Mouse (Mus musculus) brain, embryonic 14.5 days (tissue): ENCODE measurements around the gene Ankrd26. TPM values are rescaled to one million over a fixed set of nuclear protein-coding genes. Genes with fewer than 3 reads are reported as not detected.
"Not testable (repeated sequence)": the region's sequence is repeated elsewhere in the genome, so short reads cannot be mapped to it uniquely, and the experiment has no call there.

ENCODE experiments used
- DNase-seq: peaks from one replicate; pipeline ENCODE4 v3.0.0-alpha.2; 2011; ENCODE audit warnings: low read depth
- CTCF ChIP-seq: fragments of 200-500 bp; IDR thresholded peaks from 2 replicates; pipeline ENCODE4 v1.5.1; 2012; ENCODE audit warnings: inconsistent platforms, mild to moderate bottlenecking, moderate library complexity, borderline replicate concordance; ENCODE audit not compliant: insufficient read depth, insufficient read length; ENCODE audit errors: extremely low read depth
- POLR2A ChIP-seq: fragments of 200-500 bp; IDR thresholded peaks from 2 replicates; pipeline ENCODE4 v1.6.1; 2012; ENCODE audit warnings: mild to moderate bottlenecking, inconsistent platforms, borderline replicate concordance; ENCODE audit not compliant: poor library complexity, insufficient read depth, insufficient read length, severe bottlenecking; ENCODE audit errors: extremely low read depth
- polyA plus RNA-seq: library from polyadenylated mRNA; depleted of rRNA; stranded (reverse); fragments of >200 nt; gene quantifications from 2 replicates; pipeline ENCODE4 v1.2.3, GENCODE M21; 2012

Gene Ankrd26
- polyA plus RNA-seq, 1 experiment = 11.3 TPM

GRCm38 (mm10) chr6:118561225-118561624 lies 801 bp downstream of the Ankrd26 start:
- DNase-seq = no peak
- TF ChIP-seq CTCF = no peak
- no peak for TF ChIP-seq POLR2A

GRCm38 (mm10) chr6:118538627-118539026 lies 23.4 kb downstream of the Ankrd26 start:
- no peak for DNase-seq
- no peak for TF ChIP-seq POLR2A
- no peak for TF ChIP-seq CTCF

GRCm38 (mm10) chr6:118537201-118537600 lies 24.8 kb downstream of the Ankrd26 start:
- not testable (repeated sequence) for DNase-seq

- no peak for DNase-seq
- TF ChIP-seq POLR2A = no peak
Observed at GRCm38 (mm10) chr6:118535321-118535720, 26.7 kb downstream of the Ankrd26 start.

GRCm38 (mm10) chr6:118533381-118533780 lies 28.6 kb downstream of the Ankrd26 start:
- no peak for DNase-seq
- TF ChIP-seq CTCF (no peak), POLR2A (no peak)

GRCm38 (mm10) chr6:118520668-118521067 lies 41.4 kb downstream of the Ankrd26 start:
- DNase-seq = no peak
- TF ChIP-seq POLR2A (no peak), CTCF (no peak)

- TF ChIP-seq CTCF (no peak), POLR2A (no peak)
Observed at GRCm38 (mm10) chr6:118513335-118514012, 48.6 kb downstream of the Ankrd26 start.

GRCm38 (mm10) chr6:118499010-118499409 lies 63.0 kb downstream of the Ankrd26 start:
- no peak for DNase-seq
- no peak for TF ChIP-seq POLR2A
- TF ChIP-seq CTCF = no peak

More at GRCm38 (mm10) chr6:118513335-118514012, 48.6 kb downstream of the Ankrd26 start:
- DNase-seq = no peak

GRCm38 (mm10) chr6:118482125-118482524 lies 79.9 kb downstream of the Ankrd26 start:
- TF ChIP-seq POLR2A (no peak), CTCF (no peak)
- no peak for DNase-seq

- peak; percentile 91 for DNase-seq
- TF ChIP-seq CTCF (no peak), POLR2A (peak; percentile 11; the same call in 1 of the 2 replicates)
Observed at GRCm38 (mm10) chr6:118478957-118479708, 82.9 kb downstream of the Ankrd26 start, which contains the start of gene Zfp9. Gene Zfp9 (minus strand): TSS chr6:118479320.

- TF ChIP-seq CTCF (no peak), POLR2A (no peak)
- DNase-seq = peak; percentile 92
Observed at GRCm38 (mm10) chr6:118477875-118478785, 83.9 kb downstream of the Ankrd26 start.
